Mouse (Mus musculus) erythroblast, embryonic 14.5 days (primary cell): ENCODE measurements around the gene Rgcc.

ENCODE experiments used
- GATA1 ChIP-seq: IDR thresholded peaks from 2 replicates; pipeline ENCODE4 v1.6.1; 2012; ENCODE audit warnings: low read length, inconsistent platforms, mixed read lengths
- TAL1 ChIP-seq: IDR thresholded peaks from 3 replicates; pipeline ENCODE4 v1.6.1; 2012; ENCODE audit warnings: low read length, inconsistent platforms, mixed read lengths

DNA sequence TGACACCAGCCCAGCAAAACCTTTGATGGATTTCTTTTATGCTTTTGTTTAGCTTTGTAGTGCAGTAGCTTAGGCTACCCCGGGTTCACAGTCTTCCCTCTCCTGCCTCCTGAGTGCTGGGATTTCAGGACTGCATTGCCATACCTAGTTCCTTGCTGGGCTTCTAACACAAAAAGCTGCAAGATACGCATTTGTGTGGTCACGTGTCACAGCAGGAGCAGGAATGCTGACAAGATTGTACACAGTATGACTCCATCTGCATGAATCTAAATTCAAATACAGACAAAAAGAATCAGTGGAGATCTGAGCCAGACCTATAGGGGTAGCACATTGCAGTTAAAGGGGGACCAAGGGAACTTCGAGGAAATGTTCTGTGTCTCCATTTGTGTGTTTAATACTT lies 6.9 kb upstream of the Rgcc start:
- TF ChIP-seq TAL1 (no peak), GATA1 (no peak)
